Mouse (Mus musculus) spleen, adult 2 months (tissue): ENCODE results near the gene Cd84. TPM values are rescaled to one million over a fixed set of nuclear protein-coding genes. Genes with fewer than 3 reads are reported as not detected.

Source experiments
- DNase-seq, 2 experiments: peaks; one replicate each; pipeline versions ENCODE4 v3.0.0 to v3.0.0-alpha.2; 2012 to 2021; ENCODE audit warnings: low spot score in 2 of 2, low read depth in 1 of 2
- H3K27ac ChIP-seq: fragments of 200-500 bp; 2 replicates; pipeline ENCODE4 v1.5.1; 2012; ENCODE audit warnings: low read length, inconsistent platforms; ENCODE audit not compliant: insufficient read depth
- H3K27me3 ChIP-seq: fragments of 200-500 bp; 2 replicates; pipeline ENCODE4 v1.6.1; 2012; ENCODE audit warnings: mild to moderate bottlenecking, moderate library complexity, low read length, inconsistent platforms; ENCODE audit not compliant: control insufficient read depth, insufficient read depth
- H3K36me3 ChIP-seq: fragments of 200-500 bp; 2 replicates; pipeline ENCODE4 v1.6.1; 2012; ENCODE audit warnings: mild to moderate bottlenecking, low read length, inconsistent platforms; ENCODE audit not compliant: control insufficient read depth, insufficient read depth
- H3K4me1 ChIP-seq: fragments of 200-500 bp; 2 replicates; pipeline ENCODE4 v1.6.1; 2011; ENCODE audit warnings: inconsistent platforms; ENCODE audit not compliant: control insufficient read depth, insufficient read depth, insufficient read length
- H3K4me3 ChIP-seq: fragments of 200-500 bp; 2 replicates; pipeline ENCODE4 v1.5.1; 2011; ENCODE audit warnings: mild to moderate bottlenecking, inconsistent platforms; ENCODE audit not compliant: insufficient read depth, insufficient read length; ENCODE audit errors: extremely low read depth
- CTCF ChIP-seq: fragments of 200-500 bp; IDR thresholded peaks from 2 replicates; pipeline ENCODE4 v1.5.1; 2011; ENCODE audit warnings: mild to moderate bottlenecking, inconsistent platforms; ENCODE audit not compliant: insufficient read depth, insufficient read length, insufficient replicate concordance; ENCODE audit errors: extremely low read depth
- POLR2A ChIP-seq: fragments of 200-500 bp; IDR thresholded peaks from 2 replicates; pipeline ENCODE4 v1.6.1; 2011; ENCODE audit warnings: low read depth, low read length, inconsistent platforms
- WGBS: fragments of 180-500 bp; shearing (Covaris S2); methylation state at CpG from one replicate; pipeline ENCODE4 v1.1.7; 2018; 5-methylcytosine and 5-hydroxymethylcytosine counted together
- polyA plus RNA-seq: library from polyadenylated mRNA; depleted of rRNA; stranded (reverse); fragments of >200 nt; gene quantifications from 2 replicates; pipeline ENCODE4 v1.2.3, GENCODE M21; 2012; rRNA removed

Cd84 gene
- polyA plus RNA-seq, 1 experiment = 10.9 TPM

- Histone ChIP-seq H3K27me3 (no peaks in the 10 kb centered on the region), H3K36me3 (0 out of 2 replicates have a peak, but pooled peaks cover 3% of the 10 kb centered on the region), H3K4me3 (peak overlapping the region; percentile 11; the same call in 1 of the 2 replicates), H3K27ac (peak overlapping the region; percentile 91), H3K4me1 (peaks cover 13% of the 10 kb centered on the region; the same call in 1 of the 2 replicates)
- DNase-seq = peak; percentile 60 to 71
- WGBS = 6% methylated on average over 9 of the region's 9 CpGs
- TF ChIP-seq CTCF = no peak
- TF ChIP-seq POLR2A = no peak; the same call in 1 of the 2 replicates
Observed at GRCm38 (mm10) chr1:171920989-171921621, 81.6 kb downstream of the Cd84 start.

- no peak for DNase-seq
- H3K27ac ChIP-seq = peak overlapping the region; percentile 91
- H3K36me3 ChIP-seq = 0 out of 2 replicates have a peak, but pooled peaks cover 3% of the 10 kb centered on the region
- 25% methylated on average over 2 of the region's 2 CpGs for WGBS
- peaks cover 12% of the 10 kb centered on the region; the same call in 1 of the 2 replicates for H3K4me1 ChIP-seq
- no peaks in the 10 kb centered on the region for H3K27me3 ChIP-seq
- no peak overlapping the region for H3K4me3 ChIP-seq
- TF ChIP-seq POLR2A (no peak), CTCF (no peak)
Observed at GRCm38 (mm10) chr1:171921641-171922040, 82.1 kb downstream of the Cd84 start.

- Histone ChIP-seq H3K36me3 (peaks cover 4% of the 10 kb centered on the region; the same call in 1 of the 2 replicates), H3K27me3 (no peaks in the 10 kb centered on the region), H3K27ac (peak overlapping the region; percentile 67), H3K4me3 (no peak overlapping the region), H3K4me1 (peaks cover 12% of the 10 kb centered on the region; the same call in 1 of the 2 replicates)
- 85% methylated on average over 5 of the region's 5 CpGs for WGBS
- DNase-seq = no peak
- TF ChIP-seq CTCF = no peak
- no peak for TF ChIP-seq POLR2A
Observed at GRCm38 (mm10) chr1:171922844-171923243, 83.3 kb downstream of the Cd84 start.

GRCm38 (mm10) chr1:171924900-171925299, 85.4 kb downstream of the Cd84 start:
- no peak for DNase-seq
- Histone ChIP-seq H3K36me3 (peaks cover 4% of the 10 kb centered on the region), H3K4me3 (no peak overlapping the region), H3K27ac (no peak overlapping the region), H3K4me1 (peaks cover 6% of the 10 kb centered on the region; the same call in 1 of the 2 replicates), H3K27me3 (no peaks in the 10 kb centered on the region)
- no peak for TF ChIP-seq POLR2A
- 93% methylated on average over 3 of the region's 3 CpGs for WGBS

GRCm38 (mm10) chr1:171933851-171934250, 94.4 kb downstream of the Cd84 start:
- no peaks in the 10 kb centered on the region for H3K27me3 ChIP-seq
- no peak overlapping the region for H3K4me3 ChIP-seq
- H3K36me3 ChIP-seq = peaks cover 34% of the 10 kb centered on the region
- TF ChIP-seq POLR2A = no peak
- TF ChIP-seq CTCF = no peak
- H3K4me1 ChIP-seq = no peaks in the 10 kb centered on the region; the same call in 1 of the 2 replicates
- 77% methylated on average over 3 of the region's 3 CpGs for WGBS
- no peak overlapping the region for H3K27ac ChIP-seq
- no peak for DNase-seq

- TF ChIP-seq CTCF = no peak
- Histone ChIP-seq H3K4me1 (no peaks in the 10 kb centered on the region; the same call in 1 of the 2 replicates), H3K36me3 (peaks cover 44% of the 10 kb centered on the region), H3K27ac (peak overlapping the region; percentile 53), H3K27me3 (no peaks in the 10 kb centered on the region), H3K4me3 (no peak overlapping the region)
- no peak for DNase-seq
- 69% methylated on average over 14 of the region's 14 CpGs for WGBS
Observed at GRCm38 (mm10) chr1:171938952-171939948, 99.8 kb downstream of the Cd84 start.

Other genes with a start within 250 kb of the Cd84 start
- 23.8 and 27.7 TPM in 2 replicates for gene Ly9, start 232.3 kb upstream of the Cd84 start, polyA plus RNA-seq
- 9.6 and 12.3 TPM in 2 replicates for gene Slamf7, start 186.7 kb upstream of the Cd84 start, polyA plus RNA-seq
- 46.1 and 50.3 TPM in 2 replicates for gene Cd48, start 157.7 kb upstream of the Cd84 start, polyA plus RNA-seq
- 3.7 and 4.5 TPM in 2 replicates for gene Slamf1, start 72.6 kb upstream of the Cd84 start, polyA plus RNA-seq
- gene Gm10521, start 56.0 kb downstream of the Cd84 start, polyA plus RNA-seq = 2.1 and 3.7 TPM in 2 replicates
- 17.1 and 22.0 TPM in 2 replicates for gene Slamf6, start 77.8 kb downstream of the Cd84 start, polyA plus RNA-seq
- gene Vangl2, start 188.7 kb downstream of the Cd84 start, polyA plus RNA-seq = 3.7 and 4.3 TPM in 2 replicates
- not detected in 2 replicates for gene Nhlh1, start 217.9 kb downstream of the Cd84 start, polyA plus RNA-seq
- gene Copa, start 242.8 kb downstream of the Cd84 start, polyA plus RNA-seq = 26.9 and 31.7 TPM in 2 replicates
- 64.0 and 64.4 TPM in 2 replicates for gene Ncstn, start 243.1 kb downstream of the Cd84 start, polyA plus RNA-seq